Mouse (Mus musculus): ENCODE data around the gene Kcnip4. TPM values are rescaled to one million over a fixed set of nuclear protein-coding genes. Genes with fewer than 3 reads are reported as not detected.

Kcnip4 gene
- polyA plus RNA-seq, 1 experiment from 2014 or later: 0.66 TPM

DNA sequence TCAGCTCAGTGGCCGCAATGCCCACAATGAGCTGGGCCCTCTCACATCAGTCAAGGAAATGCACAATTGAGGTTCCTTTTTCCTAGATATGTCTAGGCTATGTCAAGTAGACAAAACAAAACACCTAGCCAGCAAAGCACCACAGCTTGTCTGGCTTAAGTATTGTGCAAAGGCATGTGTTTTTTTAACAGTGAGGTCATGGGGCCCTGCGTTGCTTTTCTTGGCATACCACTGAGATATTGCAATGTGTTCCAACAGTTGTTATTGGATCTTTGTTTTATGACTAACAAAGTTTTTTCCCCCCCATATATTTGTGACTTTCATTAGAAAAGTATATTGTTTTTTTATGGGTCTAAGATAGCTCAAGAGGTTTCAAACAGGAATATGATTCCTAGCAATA lies 1105.0 kb downstream of the Kcnip4 start:
- H3K9me3 ChIP-seq (replicated peaks; ENCODE audit: control insufficient read depth, low read length): no peaks in the 10 kb centered on the region
- no peaks in the 10 kb centered on the region for H3K36me3 ChIP-seq (ENCODE audit: control insufficient read depth, insufficient read depth)
- 81% methylated on average over 2 of the region's 2 CpGs for WGBS
- no peak for ATAC-seq (replicated peaks; ENCODE audit: extremely low read depth, insufficient read depth, low FRiP score)
- no peaks in the 10 kb centered on the region for H3K4me1 ChIP-seq (ENCODE audit: control insufficient read depth, insufficient read depth, low read length)
- no peaks in the 10 kb centered on the region for H3K27me3 ChIP-seq (ENCODE audit: control insufficient read depth, insufficient read depth, low read length)
- no peak overlapping the region for H3K4me3 ChIP-seq (ENCODE audit: low read length)
- no peak overlapping the region for H3K9ac ChIP-seq (ENCODE audit: low read length)
- no peak overlapping the region for H3K4me2 ChIP-seq (ENCODE audit: low read depth, low read length)
- no peak overlapping the region for H3K27ac ChIP-seq (ENCODE audit: low read length)

- Histone ChIP-seq H3K27me3 (ENCODE audit: control insufficient read depth, insufficient read depth, low read length) (no peaks in the 10 kb centered on the region), H3K9me3 (replicated peaks; ENCODE audit: control insufficient read depth, low read length) (no peaks in the 10 kb centered on the region), H3K9ac (ENCODE audit: low read length) (no peak overlapping the region), H3K27ac (ENCODE audit: low read length) (no peak overlapping the region), H3K36me3 (ENCODE audit: control insufficient read depth, insufficient read depth) (no peaks in the 10 kb centered on the region), H3K4me2 (ENCODE audit: low read depth, low read length) (no peak overlapping the region), H3K4me3 (ENCODE audit: low read length) (no peak overlapping the region), H3K4me1 (ENCODE audit: control insufficient read depth, insufficient read depth, low read length) (no peaks in the 10 kb centered on the region)
- 97% methylated on average over 4 of the region's 4 CpGs for WGBS
- ATAC-seq (replicated peaks; ENCODE audit: extremely low read depth, insufficient read depth, low FRiP score): no peak
Observed at GRCm38 (mm10) chr5:48412261-48412660, 1112.4 kb downstream of the Kcnip4 start.

DNA sequence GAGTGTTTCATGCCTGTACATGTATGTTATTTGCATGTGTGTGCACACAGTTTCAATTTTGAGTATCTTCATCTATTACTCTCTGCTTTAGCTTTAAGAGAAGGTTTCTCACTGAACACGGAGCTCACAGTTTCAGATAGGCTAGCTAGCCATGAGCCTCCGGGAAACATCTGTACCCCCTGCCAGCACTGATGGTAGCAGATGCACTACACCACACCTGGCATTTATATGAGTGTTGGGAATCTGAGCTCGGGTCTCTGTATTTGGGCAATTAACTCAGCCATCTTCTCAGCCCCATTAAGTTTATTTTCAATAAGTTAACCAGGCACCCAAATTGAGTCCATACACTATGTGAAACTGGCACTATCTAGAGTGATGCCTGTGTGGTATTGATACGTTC lies 1113.2 kb downstream of the Kcnip4 start:
- no peak overlapping the region for H3K4me2 ChIP-seq (ENCODE audit: low read depth, low read length)
- WGBS: 85% methylated on average over 4 of the region's 4 CpGs
- no peak for ATAC-seq (replicated peaks; ENCODE audit: extremely low read depth, insufficient read depth, low FRiP score)

GRCm38 (mm10) chr5:48410348-48410747 lies 1114.4 kb downstream of the Kcnip4 start:
- H3K4me2 ChIP-seq (ENCODE audit: low read depth, low read length): no peak overlapping the region
- no peaks in the 10 kb centered on the region for H3K27me3 ChIP-seq (ENCODE audit: control insufficient read depth, insufficient read depth, low read length)
- WGBS: 62% methylated on average over 5 of the region's 5 CpGs
- ATAC-seq (replicated peaks; ENCODE audit: extremely low read depth, insufficient read depth, low FRiP score): peak; percentile 41; the same call in 1 of the 2 replicates
- H3K27ac ChIP-seq (ENCODE audit: low read length): no peak overlapping the region
- no peak overlapping the region for H3K4me3 ChIP-seq (ENCODE audit: low read length)
- H3K9me3 ChIP-seq (replicated peaks; ENCODE audit: control insufficient read depth, low read length): no peaks in the 10 kb centered on the region
- no peaks in the 10 kb centered on the region for H3K4me1 ChIP-seq (ENCODE audit: control insufficient read depth, insufficient read depth, low read length)
- peaks cover under 1% of the 10 kb centered on the region; the same call in 1 of the 2 replicates for H3K36me3 ChIP-seq (ENCODE audit: control insufficient read depth, insufficient read depth)
- H3K9ac ChIP-seq (ENCODE audit: low read length): no peak overlapping the region

More for the DNA sequence above, 1113.2 kb downstream of the Kcnip4 start:
- no peaks in the 10 kb centered on the region for H3K36me3 ChIP-seq (ENCODE audit: control insufficient read depth, insufficient read depth)
- no peaks in the 10 kb centered on the region for H3K27me3 ChIP-seq (ENCODE audit: control insufficient read depth, insufficient read depth, low read length)
- H3K4me3 ChIP-seq (ENCODE audit: low read length): no peak overlapping the region
- no peak overlapping the region for H3K9ac ChIP-seq (ENCODE audit: low read length)
- no peaks in the 10 kb centered on the region for H3K4me1 ChIP-seq (ENCODE audit: control insufficient read depth, insufficient read depth, low read length)
- no peaks in the 10 kb centered on the region for H3K9me3 ChIP-seq (replicated peaks; ENCODE audit: control insufficient read depth, low read length)
- no peak overlapping the region for H3K27ac ChIP-seq (ENCODE audit: low read length)

- ATAC-seq (replicated peaks; ENCODE audit: extremely low read depth, insufficient read depth, low FRiP score): 0 out of 2 replicates have a peak, but pooled peaks have one; percentile 45
- peaks cover 2% of the 10 kb centered on the region; the same call in 1 of the 2 replicates for H3K36me3 ChIP-seq (ENCODE audit: control insufficient read depth, insufficient read depth)
- no peak overlapping the region for H3K9ac ChIP-seq (ENCODE audit: low read length)
Observed at GRCm38 (mm10) chr5:48408276-48408675, 1116.4 kb downstream of the Kcnip4 start.

DNA sequence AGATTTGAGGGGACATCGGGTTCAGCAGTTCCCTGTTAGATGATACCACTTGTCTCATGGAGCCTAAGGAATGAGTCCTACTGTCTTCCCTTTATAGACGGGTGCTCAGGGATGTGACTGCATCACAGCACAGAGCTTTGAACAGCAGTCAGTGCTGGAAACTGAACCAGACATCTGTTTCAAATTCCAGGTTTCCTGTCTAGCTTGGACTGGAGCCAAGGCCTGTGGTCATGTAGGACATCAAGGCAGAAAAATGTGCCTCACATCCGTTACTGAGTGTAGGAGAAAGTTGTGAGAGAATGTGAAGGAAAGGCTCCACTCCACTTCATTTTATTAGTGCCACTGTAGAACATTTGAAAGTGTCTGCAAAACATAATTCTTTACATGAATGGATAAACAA lies 1122.2 kb downstream of the Kcnip4 start:
- no peak overlapping the region for H3K4me2 ChIP-seq (ENCODE audit: low read depth, low read length)
- H3K27me3 ChIP-seq (ENCODE audit: control insufficient read depth, insufficient read depth, low read length): no peaks in the 10 kb centered on the region
- H3K27ac ChIP-seq (ENCODE audit: low read length): no peak overlapping the region

More at GRCm38 (mm10) chr5:48408276-48408675, 1116.4 kb downstream of the Kcnip4 start:
- Histone ChIP-seq H3K4me3 (ENCODE audit: low read length) (no peak overlapping the region), H3K27me3 (ENCODE audit: control insufficient read depth, insufficient read depth, low read length) (no peaks in the 10 kb centered on the region), H3K27ac (ENCODE audit: low read length) (no peak overlapping the region), H3K4me1 (ENCODE audit: control insufficient read depth, insufficient read depth, low read length) (no peaks in the 10 kb centered on the region), H3K9me3 (replicated peaks; ENCODE audit: control insufficient read depth, low read length) (no peaks in the 10 kb centered on the region), H3K4me2 (ENCODE audit: low read depth, low read length) (no peak overlapping the region)
- WGBS: 27% methylated on average over 4 of the region's 4 CpGs

DNA sequence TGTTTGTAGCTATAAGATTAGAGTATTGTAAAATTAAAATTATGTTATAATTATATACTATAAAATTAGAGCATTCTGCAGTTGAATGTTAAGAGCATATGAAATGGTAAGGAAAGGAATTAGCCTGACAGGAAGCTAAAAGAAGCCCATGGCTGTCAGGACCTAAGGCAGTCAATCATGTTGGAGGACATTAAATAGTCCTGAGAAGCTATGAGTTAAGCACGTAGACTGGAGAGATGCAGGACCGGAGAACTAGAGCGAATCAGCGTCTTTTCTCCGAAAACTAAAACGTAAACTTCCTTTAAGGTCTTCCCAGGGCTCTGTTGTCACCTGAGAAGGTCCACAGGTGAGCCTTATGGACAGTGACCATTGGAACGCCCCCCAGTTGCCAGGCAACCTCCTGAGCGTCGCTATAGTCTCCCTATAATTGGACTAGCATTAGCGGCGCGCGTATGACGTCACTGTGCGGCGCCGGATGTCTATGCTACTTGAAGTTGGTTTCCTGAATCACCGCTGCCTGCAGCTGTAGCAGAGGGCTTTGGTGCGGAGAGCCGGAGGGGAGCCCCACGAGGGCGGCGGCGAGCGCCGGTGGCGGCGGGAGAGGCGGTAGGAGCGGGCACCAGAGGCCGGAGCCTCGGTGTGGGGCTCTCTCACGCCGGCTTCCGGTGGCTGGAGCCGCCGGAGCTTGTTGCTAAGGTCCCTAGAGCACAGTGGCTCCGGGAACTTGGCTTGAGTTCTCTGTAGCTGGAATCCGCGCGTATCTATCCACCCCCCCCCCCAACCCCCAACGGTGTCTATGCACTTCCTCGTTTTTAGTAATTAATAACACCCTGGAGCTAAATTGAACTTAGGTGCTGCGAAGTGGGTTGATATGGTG lies 1152.6 kb downstream of the Kcnip4 start:
- Histone ChIP-seq H3K27ac (ENCODE audit: low read length) (peak overlapping the region; percentile 73), H3K4me1 (ENCODE audit: control insufficient read depth, insufficient read depth, low read length) (peaks cover 5% of the 10 kb centered on the region), H3K27me3 (ENCODE audit: control insufficient read depth, insufficient read depth, low read length) (no peaks in the 10 kb centered on the region), H3K36me3 (ENCODE audit: control insufficient read depth, insufficient read depth) (peaks cover 6% of the 10 kb centered on the region), H3K9ac (ENCODE audit: low read length) (peak overlapping the region; percentile 89), H3K9me3 (replicated peaks; ENCODE audit: control insufficient read depth, low read length) (no peaks in the 10 kb centered on the region), H3K4me3 (ENCODE audit: low read length) (peak overlapping the region; percentile 100), H3K4me2 (ENCODE audit: low read depth, low read length) (peak overlapping the region; percentile 88)
- peak; percentile 100 for ATAC-seq (replicated peaks; ENCODE audit: extremely low read depth, insufficient read depth, low FRiP score)
- under 1% methylated on average over 44 of the region's 44 CpGs for WGBS

More for the DNA sequence above, 1122.2 kb downstream of the Kcnip4 start:
- ATAC-seq (replicated peaks; ENCODE audit: extremely low read depth, insufficient read depth, low FRiP score): 0 out of 2 replicates have a peak, but pooled peaks have one; percentile 28
- Histone ChIP-seq H3K9me3 (replicated peaks; ENCODE audit: control insufficient read depth, low read length) (no peaks in the 10 kb centered on the region), H3K36me3 (ENCODE audit: control insufficient read depth, insufficient read depth) (peaks cover 4% of the 10 kb centered on the region), H3K4me3 (ENCODE audit: low read length) (no peak overlapping the region), H3K4me1 (ENCODE audit: control insufficient read depth, insufficient read depth, low read length) (no peaks in the 10 kb centered on the region), H3K9ac (ENCODE audit: low read length) (no peak overlapping the region)
- WGBS: 55% methylated on average over 3 of the region's 3 CpGs

DNA sequence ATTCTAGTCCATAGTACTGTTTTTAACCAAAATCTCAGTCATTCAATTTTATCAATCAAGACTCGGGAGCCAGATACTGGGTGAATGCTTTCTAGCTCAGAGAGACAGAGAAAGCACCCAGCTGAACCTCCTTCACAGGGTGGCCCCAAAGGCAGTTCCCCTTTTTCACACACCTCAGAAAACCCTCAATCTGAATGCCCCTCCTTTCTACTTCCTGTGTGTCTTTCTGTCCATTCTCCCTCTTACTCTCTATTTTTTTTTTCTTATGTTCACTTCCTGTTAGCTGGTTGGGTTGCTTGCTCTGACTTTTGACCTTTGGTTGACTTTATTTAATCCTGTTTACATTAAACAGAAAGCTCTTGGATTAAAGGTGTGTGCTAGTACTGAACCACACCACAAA lies 1175.4 kb downstream of the Kcnip4 start:
- no peak overlapping the region for H3K4me3 ChIP-seq (ENCODE audit: low read length)
- H3K4me1 ChIP-seq (ENCODE audit: control insufficient read depth, insufficient read depth, low read length): no peaks in the 10 kb centered on the region
- no peak for ATAC-seq (replicated peaks; ENCODE audit: extremely low read depth, insufficient read depth, low FRiP score)
- H3K9me3 ChIP-seq (replicated peaks; ENCODE audit: control insufficient read depth, low read length): no peaks in the 10 kb centered on the region
- H3K4me2 ChIP-seq (ENCODE audit: low read depth, low read length): no peak overlapping the region
- 58% methylated on average over 1 of the region's 1 CpGs for WGBS
- H3K36me3 ChIP-seq (ENCODE audit: control insufficient read depth, insufficient read depth): no peaks in the 10 kb centered on the region
- H3K9ac ChIP-seq (ENCODE audit: low read length): no peak overlapping the region
- no peak overlapping the region for H3K27ac ChIP-seq (ENCODE audit: low read length)
- H3K27me3 ChIP-seq (ENCODE audit: control insufficient read depth, insufficient read depth, low read length): no peaks in the 10 kb centered on the region

- Histone ChIP-seq H3K27me3 (ENCODE audit: control insufficient read depth, insufficient read depth, low read length) (no peaks in the 10 kb centered on the region), H3K36me3 (ENCODE audit: control insufficient read depth, insufficient read depth) (no peaks in the 10 kb centered on the region), H3K4me3 (ENCODE audit: low read length) (no peak overlapping the region), H3K27ac (ENCODE audit: low read length) (no peak overlapping the region), H3K9ac (ENCODE audit: low read length) (no peak overlapping the region), H3K9me3 (replicated peaks; ENCODE audit: control insufficient read depth, low read length) (no peaks in the 10 kb centered on the region), H3K4me2 (ENCODE audit: low read depth, low read length) (no peak overlapping the region), H3K4me1 (ENCODE audit: control insufficient read depth, insufficient read depth, low read length) (no peaks in the 10 kb centered on the region)
- ATAC-seq (replicated peaks; ENCODE audit: extremely low read depth, insufficient read depth, low FRiP score): no peak
- 90% methylated on average over 2 of the region's 2 CpGs for WGBS
Observed at GRCm38 (mm10) chr5:48345983-48346648, 1178.6 kb downstream of the Kcnip4 start.
